Mouse (Mus musculus) stomach, postnatal 0 days (tissue): ENCODE measurements around the gene Hnrnpa2b1.

ENCODE experiments used
- CTCF ChIP-seq: IDR thresholded peaks from 2 replicates; pipeline ENCODE4 v1.5.1; 2016; ENCODE audit warnings: antibody characterized with exemption, low read depth, mild to moderate bottlenecking, moderate library complexity
- EP300 ChIP-seq: optimal IDR thresholded peaks from 2 replicates; pipeline ENCODE3; 2016; ENCODE audit warnings: antibody characterized with exemption

DNA sequence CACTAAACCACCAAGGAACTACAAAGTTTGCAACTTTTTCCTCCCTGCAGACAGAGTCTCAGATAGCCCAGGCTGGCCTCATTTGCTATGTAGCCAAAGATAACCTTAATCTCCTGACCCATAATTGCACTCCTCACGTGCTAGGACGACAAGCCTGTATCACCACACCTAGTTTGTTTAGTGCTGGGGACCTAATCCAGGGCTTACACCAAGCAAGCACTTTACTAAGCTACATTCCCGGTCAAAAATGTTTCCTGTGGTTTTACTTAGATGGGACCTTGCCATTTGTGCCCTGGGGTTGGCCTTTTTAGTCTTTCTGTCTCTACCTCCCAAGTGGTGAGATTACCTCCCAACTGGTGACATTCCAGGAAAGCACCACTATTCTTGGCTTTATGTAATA lies 14.7 kb downstream of the Hnrnpa2b1 start:
- TF ChIP-seq CTCF (no peak), EP300 (no peak)
